Mouse (Mus musculus): Measurements from ENCODE around the gene Adk. TPM values are rescaled to one million over a fixed set of nuclear protein-coding genes. Genes with fewer than 3 reads are reported as not detected.

Gene Adk
- polyA plus RNA-seq (2014; fragmentation: Illumina TruSeq; extraction: RNeasy Lipid Tissue Mini Kit (QIAGEN cat#74804); ENCODE audit: low read depth, low replicate concordance), result 495 TPM

DNA sequence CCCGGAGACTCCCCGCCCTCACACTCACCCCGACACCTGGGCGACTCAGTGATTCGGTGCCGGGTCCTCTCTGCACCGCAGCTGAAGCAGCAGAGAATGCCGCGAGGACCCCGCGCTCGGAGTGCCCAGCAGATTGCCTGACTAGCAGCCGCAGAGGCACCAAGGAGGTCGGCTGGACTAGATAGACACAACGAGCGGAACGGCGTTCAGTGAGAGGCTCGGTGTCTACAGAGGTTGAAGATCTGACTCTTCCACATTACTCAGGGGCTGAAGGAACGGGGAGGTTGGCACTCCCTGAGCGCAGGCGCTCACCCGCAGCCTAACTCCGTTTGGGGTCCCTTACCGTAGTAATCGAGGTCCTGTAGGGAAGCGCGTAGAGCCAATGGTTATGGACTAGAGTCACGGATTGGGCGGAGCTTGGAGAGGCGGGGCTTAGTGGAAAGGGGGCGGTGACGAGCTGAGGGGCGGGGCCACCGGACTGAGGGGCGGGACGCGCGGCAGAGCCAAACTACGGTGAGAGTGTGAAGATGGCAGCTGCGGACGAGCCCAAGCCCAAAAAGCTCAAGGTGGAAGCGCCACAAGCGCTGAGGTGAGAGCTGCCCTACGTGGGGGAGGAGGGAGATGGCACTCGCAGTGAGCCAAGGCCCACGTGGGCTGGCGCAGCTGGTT lies at the start of gene Adk, which contains the start of gene Ap3m1:
Adk (plus strand) TSS at position 463 of the 669 bp plus-strand sequence.
Ap3m1 (minus strand) TSS at position 397 of the 669 bp plus-strand sequence.

GRCm38 (mm10) chr14:21481231-21481630 lies 428.9 kb downstream of the Adk start, which contains the start of gene Kat6b:
Kat6b (plus strand) TSS chr14:21481434.

Other genes starting within 250 kb of the Adk start
- gene Plau, start 215.9 kb upstream of the Adk start, polyA plus RNA-seq (2014; fragmentation: Illumina TruSeq; extraction: RNeasy Lipid Tissue Mini Kit (QIAGEN cat#74804); ENCODE audit: low read depth, low replicate concordance), result 13.8 TPM
- gene Vcl, start 123.2 kb upstream of the Adk start, polyA plus RNA-seq (2014; fragmentation: Illumina TruSeq; extraction: RNeasy Lipid Tissue Mini Kit (QIAGEN cat#74804); ENCODE audit: low read depth, low replicate concordance), result 142 TPM
- 280 TPM for gene Ap3m1, start 66 bp upstream of the Adk start, polyA plus RNA-seq (2014; fragmentation: Illumina TruSeq; extraction: RNeasy Lipid Tissue Mini Kit (QIAGEN cat#74804); ENCODE audit: low read depth, low replicate concordance)

All from sigmoid colon, adult 10 weeks (tissue).